Mouse (Mus musculus) T-helper 1 cell (primary cell): ENCODE measurements at regions not wholly inside any gene's neighbourhood (a gene's known extent, or its start where the extent isn't known, plus 50 kb on each side); places are given as distances from the start of the nearest gene placed in this dataset.

ENCODE experiments used
- in situ Hi-C: fragments of 300-600 bp; cut with MboI, MseI; formaldehyde crosslinking; loops from one replicate; pipeline ENCODE4 v1.15.1; 2025; ENCODE audit warnings: high pct_unique_total_duplicates

- in situ Hi-C loops = no loop called here
Measured at GRCm38 (mm10) chr10:100685748-100686147, 95.5 kb downstream of the 1700017N19Rik start.

- in situ Hi-C loops = no loop called here
Measured at GRCm38 (mm10) chr10:100695944-100696343, 105.7 kb downstream of the 1700017N19Rik start.

GRCm38 (mm10) chr10:100699206-100699605 is 108.9 kb downstream of the 1700017N19Rik start:
- in situ Hi-C loops = no loop called here

- in situ Hi-C loops = no loop called here
Measured at GRCm38 (mm10) chr10:100700281-100701205, 110.3 kb downstream of the 1700017N19Rik start.

- in situ Hi-C loops = no loop called here
Measured at GRCm38 (mm10) chr10:100701938-100702337, 111.7 kb downstream of the 1700017N19Rik start.

- in situ Hi-C loops = no loop called here
Measured at GRCm38 (mm10) chr10:100716084-100716667, 125.9 kb downstream of the 1700017N19Rik start.

- in situ Hi-C loops = no loop called here
Measured at GRCm38 (mm10) chr10:100718574-100718973, 128.3 kb downstream of the 1700017N19Rik start.

GRCm38 (mm10) chr10:100741269-100741668 is 151.0 kb downstream of the 1700017N19Rik start:
- in situ Hi-C loops = loop anchor here (25.0 kb wide), 1 partner anchor 1696 kb away; no protein-coding TSS in a partner anchor

- in situ Hi-C loops = loop anchor here (25.0 kb wide), 1 partner anchor 1695 kb away; no protein-coding TSS in a partner anchor
Measured at GRCm38 (mm10) chr10:100742065-100742464, 151.8 kb downstream of the 1700017N19Rik start.

GRCm38 (mm10) chr10:100746151-100746550 is 155.9 kb downstream of the 1700017N19Rik start:
- in situ Hi-C loops = loop anchor here (25.0 kb wide), 1 partner anchor 1691 kb away; no protein-coding TSS in a partner anchor

GRCm38 (mm10) chr10:100754957-100755356 is 164.7 kb downstream of the 1700017N19Rik start:
- in situ Hi-C loops = loop anchor here (25.0 kb wide), 1 partner anchor 932 kb away; the partner anchor contains the start of gene Mgat4c

GRCm38 (mm10) chr10:100774252-100774651 is 184.0 kb downstream of the 1700017N19Rik start:
- in situ Hi-C loops = loop anchor here (25.0 kb wide), 1 partner anchor 913 kb away; the partner anchor contains the start of gene Mgat4c

GRCm38 (mm10) chr10:100792166-100792565 is 201.9 kb downstream of the 1700017N19Rik start:
- in situ Hi-C loops = no loop called here

GRCm38 (mm10) chr10:100792569-100792968 is 202.3 kb downstream of the 1700017N19Rik start:
- in situ Hi-C loops = no loop called here

- in situ Hi-C loops = no loop called here
Measured at GRCm38 (mm10) chr10:100795215-100795972, 205.1 kb downstream of the 1700017N19Rik start.

GRCm38 (mm10) chr10:100811639-100812038 is 221.4 kb downstream of the 1700017N19Rik start:
- in situ Hi-C loops = no loop called here

GRCm38 (mm10) chr10:100834794-100835193 is 244.5 kb downstream of the 1700017N19Rik start:
- in situ Hi-C loops = no loop called here

GRCm38 (mm10) chr10:100853213-100853612 is 262.9 kb downstream of the 1700017N19Rik start:
- in situ Hi-C loops = no loop called here

- in situ Hi-C loops = no loop called here
Measured at GRCm38 (mm10) chr10:100856509-100856908, 266.2 kb downstream of the 1700017N19Rik start.

- in situ Hi-C loops = no loop called here
Measured at GRCm38 (mm10) chr10:100865501-100866181, 275.4 kb downstream of the 1700017N19Rik start.

GRCm38 (mm10) chr10:100868360-100868916 is 278.2 kb downstream of the 1700017N19Rik start:
- in situ Hi-C loops = no loop called here
